Mouse (Mus musculus): ENCODE measurements around the gene Fgfr2. TPM values are rescaled to one million over a fixed set of nuclear protein-coding genes. Genes with fewer than 3 reads are reported as not detected.

The Fgfr2 gene
- polyA plus RNA-seq, 1 experiment from 2014 or later, result 33.9 TPM

- Histone ChIP-seq H3K4me3 (no peak overlapping the region), H3K36me3 (no peaks in the 10 kb centered on the region), H3K4me1 (replicated peaks) (no peaks in the 10 kb centered on the region), H3K27ac (no peak overlapping the region), H3K9ac (no peak overlapping the region), H3K4me2 (no peak overlapping the region), H3K27me3 (no peaks in the 10 kb centered on the region), H3K9me3 (no peaks in the 10 kb centered on the region)
- 81% methylated on average over 6 of the region's 6 CpGs for WGBS
- no peak for ATAC-seq (ENCODE audit: low FRiP score)
Measured at GRCm38 (mm10) chr7:132088606-132089005, 1034.5 kb downstream of the Fgfr2 start.

- H3K4me3 ChIP-seq, result no peak overlapping the region
- no peak overlapping the region for H3K4me2 ChIP-seq
- 85% methylated on average over 4 of the region's 4 CpGs for WGBS
- no peaks in the 10 kb centered on the region for H3K9me3 ChIP-seq
- H3K4me1 ChIP-seq (replicated peaks), result no peaks in the 10 kb centered on the region
- no peaks in the 10 kb centered on the region for H3K27me3 ChIP-seq
- no peak overlapping the region for H3K9ac ChIP-seq
- H3K36me3 ChIP-seq, result no peaks in the 10 kb centered on the region
- no peak overlapping the region for H3K27ac ChIP-seq
- no peak for ATAC-seq (ENCODE audit: low FRiP score)
Measured at GRCm38 (mm10) chr7:132088181-132088580, 1035.0 kb downstream of the Fgfr2 start.

GRCm38 (mm10) chr7:132075825-132076224 lies 1047.3 kb downstream of the Fgfr2 start:
- H3K9ac ChIP-seq, result no peak overlapping the region
- no peak overlapping the region for H3K27ac ChIP-seq
- 81% methylated on average over 1 of the region's 1 CpGs for WGBS
- ATAC-seq (ENCODE audit: low FRiP score), result no peak
- no peaks in the 10 kb centered on the region for H3K9me3 ChIP-seq
- no peaks in the 10 kb centered on the region for H3K27me3 ChIP-seq
- no peaks in the 10 kb centered on the region for H3K4me1 ChIP-seq (replicated peaks)
- H3K4me2 ChIP-seq, result no peak overlapping the region
- H3K36me3 ChIP-seq, result no peaks in the 10 kb centered on the region
- H3K4me3 ChIP-seq, result no peak overlapping the region

GRCm38 (mm10) chr7:132074503-132074902 lies 1048.6 kb downstream of the Fgfr2 start:
- 68% methylated on average over 3 of the region's 3 CpGs for WGBS
- no peak overlapping the region for H3K4me3 ChIP-seq
- no peaks in the 10 kb centered on the region for H3K36me3 ChIP-seq
- H3K9ac ChIP-seq, result no peak overlapping the region
- no peaks in the 10 kb centered on the region for H3K9me3 ChIP-seq
- no peaks in the 10 kb centered on the region for H3K4me1 ChIP-seq (replicated peaks)
- no peak for ATAC-seq (ENCODE audit: low FRiP score)
- H3K27ac ChIP-seq, result no peak overlapping the region
- no peak overlapping the region for H3K4me2 ChIP-seq
- H3K27me3 ChIP-seq, result no peaks in the 10 kb centered on the region

- Histone ChIP-seq H3K9me3 (no peaks in the 10 kb centered on the region), H3K9ac (no peak overlapping the region), H3K4me2 (no peak overlapping the region), H3K27me3 (no peaks in the 10 kb centered on the region), H3K4me1 (replicated peaks) (no peaks in the 10 kb centered on the region), H3K27ac (no peak overlapping the region), H3K4me3 (no peak overlapping the region), H3K36me3 (no peaks in the 10 kb centered on the region)
- WGBS, result 94% methylated on average over 6 of the region's 6 CpGs
- no peak for ATAC-seq (ENCODE audit: low FRiP score)
Measured at GRCm38 (mm10) chr7:132070877-132071625, 1052.1 kb downstream of the Fgfr2 start.

GRCm38 (mm10) chr7:132067951-132068350 lies 1055.2 kb downstream of the Fgfr2 start:
- H3K4me2 ChIP-seq, result no peak overlapping the region
- no peak overlapping the region for H3K27ac ChIP-seq
- H3K4me1 ChIP-seq (replicated peaks), result no peaks in the 10 kb centered on the region
- ATAC-seq (ENCODE audit: low FRiP score), result no peak
- H3K27me3 ChIP-seq, result no peaks in the 10 kb centered on the region
- no peak overlapping the region for H3K9ac ChIP-seq
- no peaks in the 10 kb centered on the region for H3K9me3 ChIP-seq
- H3K36me3 ChIP-seq, result no peaks in the 10 kb centered on the region
- 89% methylated on average over 5 of the region's 5 CpGs for WGBS
- H3K4me3 ChIP-seq, result no peak overlapping the region

GRCm38 (mm10) chr7:132067511-132067910 lies 1055.6 kb downstream of the Fgfr2 start:
- H3K4me3 ChIP-seq, result no peak overlapping the region
- H3K27ac ChIP-seq, result no peak overlapping the region
- H3K9ac ChIP-seq, result no peak overlapping the region
- 84% methylated on average over 5 of the region's 5 CpGs for WGBS
- H3K27me3 ChIP-seq, result no peaks in the 10 kb centered on the region
- no peaks in the 10 kb centered on the region for H3K4me1 ChIP-seq (replicated peaks)
- H3K4me2 ChIP-seq, result no peak overlapping the region
- H3K36me3 ChIP-seq, result no peaks in the 10 kb centered on the region
- no peak for ATAC-seq (ENCODE audit: low FRiP score)
- H3K9me3 ChIP-seq, result no peaks in the 10 kb centered on the region

- Histone ChIP-seq H3K4me2 (no peak overlapping the region), H3K36me3 (no peaks in the 10 kb centered on the region), H3K4me3 (no peak overlapping the region), H3K4me1 (replicated peaks) (peaks cover 13% of the 10 kb centered on the region), H3K27ac (no peak overlapping the region), H3K27me3 (no peaks in the 10 kb centered on the region), H3K9me3 (no peaks in the 10 kb centered on the region), H3K9ac (no peak overlapping the region)
- 88% methylated on average over 7 of the region's 7 CpGs for WGBS
- no peak for ATAC-seq (ENCODE audit: low FRiP score)
Measured at GRCm38 (mm10) chr7:132060116-132060515, 1063.0 kb downstream of the Fgfr2 start.

- no peak overlapping the region for H3K4me2 ChIP-seq
- H3K36me3 ChIP-seq, result no peaks in the 10 kb centered on the region
- 56% methylated on average over 7 of the region's 7 CpGs for WGBS
- H3K27ac ChIP-seq, result no peak overlapping the region
- ATAC-seq (ENCODE audit: low FRiP score), result no peak
- no peak overlapping the region for H3K4me3 ChIP-seq
- H3K9me3 ChIP-seq, result no peaks in the 10 kb centered on the region
- H3K9ac ChIP-seq, result no peak overlapping the region
- no peaks in the 10 kb centered on the region for H3K27me3 ChIP-seq
- H3K4me1 ChIP-seq (replicated peaks), result peaks cover 13% of the 10 kb centered on the region
Measured at GRCm38 (mm10) chr7:132056565-132056964, 1066.6 kb downstream of the Fgfr2 start.

GRCm38 (mm10) chr7:132046662-132047061 lies 1076.5 kb downstream of the Fgfr2 start:
- 61% methylated on average over 4 of the region's 4 CpGs for WGBS
- no peak overlapping the region for H3K4me2 ChIP-seq
- H3K4me3 ChIP-seq, result no peak overlapping the region
- H3K9ac ChIP-seq, result no peak overlapping the region
- H3K36me3 ChIP-seq, result no peaks in the 10 kb centered on the region
- no peaks in the 10 kb centered on the region for H3K27me3 ChIP-seq
- ATAC-seq (ENCODE audit: low FRiP score), result no peak
- peak overlapping the region; percentile 15; the same call in 1 of the 2 replicates for H3K27ac ChIP-seq
- peaks cover 26% of the 10 kb centered on the region for H3K4me1 ChIP-seq (replicated peaks)
- H3K9me3 ChIP-seq, result no peaks in the 10 kb centered on the region

- Histone ChIP-seq H3K4me1 (replicated peaks) (peaks cover 10% of the 10 kb centered on the region), H3K9ac (no peak overlapping the region), H3K36me3 (no peaks in the 10 kb centered on the region), H3K4me3 (no peak overlapping the region), H3K27ac (no peak overlapping the region), H3K4me2 (no peak overlapping the region), H3K9me3 (no peaks in the 10 kb centered on the region), H3K27me3 (no peaks in the 10 kb centered on the region)
- WGBS, result 46% methylated on average over 6 of the region's 6 CpGs
- ATAC-seq (ENCODE audit: low FRiP score), result no peak
Measured at GRCm38 (mm10) chr7:132031940-132032531, 1091.1 kb downstream of the Fgfr2 start.

- Histone ChIP-seq H3K27ac (no peak overlapping the region), H3K36me3 (no peaks in the 10 kb centered on the region), H3K27me3 (no peaks in the 10 kb centered on the region), H3K9ac (no peak overlapping the region), H3K4me3 (no peak overlapping the region), H3K4me2 (no peak overlapping the region), H3K9me3 (no peaks in the 10 kb centered on the region), H3K4me1 (replicated peaks) (peaks cover 7% of the 10 kb centered on the region)
- 79% methylated on average over 6 of the region's 6 CpGs for WGBS
- no peak for ATAC-seq (ENCODE audit: low FRiP score)
Measured at GRCm38 (mm10) chr7:132026671-132027070, 1096.5 kb downstream of the Fgfr2 start.

- 67% methylated on average over 6 of the region's 6 CpGs for WGBS
- Histone ChIP-seq H3K4me2 (no peak overlapping the region), H3K4me1 (replicated peaks) (peaks cover 4% of the 10 kb centered on the region), H3K9me3 (no peaks in the 10 kb centered on the region), H3K4me3 (no peak overlapping the region), H3K36me3 (no peaks in the 10 kb centered on the region), H3K27me3 (no peaks in the 10 kb centered on the region), H3K9ac (no peak overlapping the region), H3K27ac (no peak overlapping the region)
- no peak for ATAC-seq (ENCODE audit: low FRiP score)
Measured at GRCm38 (mm10) chr7:132025591-132025990, 1097.6 kb downstream of the Fgfr2 start.
